Mouse (Mus musculus): ENCODE data around the gene Inpp5a.
"Not testable (repeated sequence)": the region's sequence is repeated elsewhere in the genome, so short reads cannot be mapped to it uniquely, and the experiment has no call there.

Inpp5a gene

DNA sequence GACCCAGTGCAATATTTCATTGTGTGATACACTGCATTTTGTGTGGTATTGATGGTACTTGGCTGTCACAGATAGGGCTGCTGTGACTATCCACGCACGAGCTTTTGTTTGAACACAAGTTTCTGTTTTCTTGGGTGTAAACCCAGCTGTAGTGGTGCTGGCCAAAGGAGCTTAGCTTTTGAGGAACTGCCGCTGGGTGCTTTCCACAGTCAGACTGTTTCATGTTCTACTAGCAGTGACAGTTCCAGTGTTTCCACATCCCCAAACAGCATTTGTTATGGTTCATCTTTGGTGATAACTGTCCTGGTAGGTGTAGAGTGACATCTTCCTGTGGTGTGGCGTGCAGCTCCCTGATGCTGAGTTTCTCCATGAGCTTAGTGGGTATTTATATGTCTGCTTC is 13.8 kb downstream of the Inpp5a start:
- DNase-seq, result no peak

DNA sequence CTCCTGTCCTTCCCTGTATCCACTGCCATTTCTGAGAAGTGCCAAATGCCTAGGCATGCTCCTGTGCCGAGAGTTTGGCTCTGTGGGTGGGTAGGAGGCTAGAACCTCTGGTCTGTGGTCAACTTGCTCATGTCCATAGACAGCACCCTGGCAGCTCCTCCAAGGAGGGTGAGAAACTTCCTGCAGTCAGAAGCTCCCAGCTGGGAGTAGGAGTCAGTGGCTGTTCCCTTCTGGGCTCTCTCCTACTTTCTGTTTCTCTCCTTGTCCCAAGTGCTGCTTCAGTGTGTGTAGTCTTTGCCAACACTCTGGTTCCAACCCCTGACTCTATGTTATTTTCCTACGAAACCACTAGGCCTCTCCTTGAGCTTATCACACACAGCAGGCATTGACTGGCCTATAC is 17.7 kb downstream of the Inpp5a start:
- DNase-seq, result no peak

DNA sequence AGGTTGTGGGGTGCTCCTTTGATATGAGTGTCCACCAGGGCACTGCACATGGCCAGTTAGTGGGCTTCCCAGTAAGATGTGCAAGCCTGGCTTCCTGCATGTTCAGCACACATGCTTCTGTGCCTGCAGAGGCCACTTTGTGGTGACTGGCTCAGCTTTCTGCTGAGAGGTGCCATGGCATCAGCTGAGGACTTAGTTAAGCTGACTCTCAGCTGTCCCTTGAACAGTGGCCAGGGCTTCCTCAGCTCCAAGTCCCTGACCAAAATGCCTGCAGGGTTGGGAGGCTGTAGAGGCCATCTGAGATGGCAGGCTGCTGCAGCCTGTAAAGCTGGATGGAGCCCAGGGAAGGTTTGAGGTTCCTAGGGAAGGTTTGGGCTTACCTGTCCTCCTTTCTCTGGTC is 19.1 kb downstream of the Inpp5a start:
- DNase-seq, result no peak

DNA sequence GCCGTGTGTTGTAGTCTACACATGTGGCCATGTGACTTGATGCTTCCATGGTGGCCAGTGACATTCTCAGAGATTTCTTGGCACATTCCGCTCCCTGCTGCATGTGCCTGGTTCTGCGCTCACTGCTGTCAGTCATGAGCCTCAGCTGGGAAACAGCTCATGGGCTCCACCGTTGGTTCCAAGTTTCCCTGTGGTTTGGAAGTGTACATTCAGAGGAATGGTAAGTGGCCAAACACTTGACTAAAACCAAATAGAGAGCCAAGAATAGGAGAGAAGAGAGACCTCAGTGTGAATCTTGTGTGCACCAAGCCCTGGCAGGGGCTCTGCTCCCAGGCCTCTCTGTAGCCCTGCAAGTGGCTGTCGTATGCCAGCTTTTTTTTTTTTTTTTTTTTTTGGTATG is 21.0 kb downstream of the Inpp5a start:
- no peak for DNase-seq

DNA sequence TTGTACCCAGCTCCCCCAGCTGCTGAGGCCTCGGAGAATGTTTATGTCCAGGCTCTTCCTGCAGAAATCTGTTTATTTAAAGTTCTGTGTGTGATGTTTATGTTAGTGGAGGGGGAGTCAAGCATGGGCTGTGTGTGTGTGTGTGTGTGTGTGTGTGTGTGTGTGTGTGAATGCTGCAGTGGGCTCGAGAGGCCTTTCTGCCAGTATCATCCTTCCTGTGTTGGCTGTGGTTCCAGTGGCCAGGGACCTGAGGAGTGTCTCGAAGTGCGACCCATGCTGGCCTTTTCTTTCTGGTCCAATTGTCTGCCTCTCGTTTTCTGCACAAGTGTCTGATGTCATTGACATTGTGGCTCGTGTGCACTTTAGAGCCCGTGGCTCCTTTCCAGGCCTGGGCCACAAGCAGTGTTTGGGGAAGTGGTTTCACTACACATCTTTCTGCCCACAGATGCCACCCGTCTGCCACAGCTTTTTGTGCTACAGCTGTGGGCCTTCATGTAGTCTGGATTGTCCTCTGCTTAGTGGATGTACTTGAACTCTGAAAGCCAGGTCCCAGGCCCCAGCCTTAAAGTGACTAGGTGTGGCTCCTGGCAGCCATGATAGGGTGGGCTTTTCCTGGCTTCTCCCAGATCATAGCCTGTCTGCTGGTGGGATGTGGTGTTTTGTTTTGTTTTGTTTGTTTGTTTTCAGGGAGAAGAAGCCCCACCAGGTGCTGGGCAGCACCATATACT is 23.5 kb downstream of the Inpp5a start:
- DNase-seq, result no peak

DNA sequence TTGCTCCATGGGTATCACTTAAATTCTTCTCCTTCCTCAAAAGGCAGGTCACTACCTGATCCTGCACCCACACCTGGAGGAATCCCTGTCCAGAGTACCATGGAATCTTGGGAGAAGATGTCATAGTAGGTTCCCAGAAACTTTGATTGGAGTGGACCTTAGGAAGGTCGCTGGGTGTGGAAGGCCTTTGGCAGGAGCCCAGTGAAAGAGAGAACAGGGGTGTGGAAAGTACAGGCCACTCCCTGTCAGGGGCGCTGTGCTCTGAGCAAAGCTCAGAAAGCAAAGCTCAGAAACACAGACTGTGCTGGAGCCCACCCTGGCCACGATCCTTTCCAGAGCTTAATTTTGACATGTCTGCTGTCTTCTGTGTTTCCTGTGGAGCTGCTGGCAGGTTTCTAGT is 24.5 kb downstream of the Inpp5a start:
- DNase-seq, result no peak

DNA sequence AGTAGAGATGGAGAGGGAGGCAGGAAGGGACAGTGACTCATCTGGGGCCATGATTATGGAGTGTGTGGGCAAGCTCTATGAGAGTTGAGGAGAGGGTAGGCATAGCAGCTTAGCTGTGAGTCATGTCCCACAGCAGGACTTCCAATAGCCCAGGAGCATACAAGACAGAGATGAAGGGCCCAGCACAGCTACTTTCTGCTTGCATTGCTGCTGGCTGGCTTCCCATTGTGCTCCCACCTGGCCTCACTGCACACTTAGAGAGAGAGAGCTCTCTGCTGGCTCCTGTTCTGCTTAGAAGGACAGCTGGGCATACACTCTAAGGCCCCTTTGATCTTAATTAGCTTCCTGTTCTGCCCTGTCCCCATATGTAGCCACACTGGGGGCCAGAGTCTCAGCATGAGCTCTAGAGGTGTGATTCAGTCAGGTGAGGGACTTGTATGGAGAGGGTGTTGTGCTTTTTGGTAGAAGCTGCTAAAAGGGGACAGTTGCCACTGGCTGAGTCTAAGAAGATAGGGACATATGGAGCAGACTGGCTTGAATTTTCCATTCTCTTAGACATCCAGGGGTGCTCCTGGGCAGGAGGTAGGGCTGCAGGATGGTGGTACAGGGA is 26.8 kb downstream of the Inpp5a start:
- DNase-seq, result peak; percentile 62

DNA sequence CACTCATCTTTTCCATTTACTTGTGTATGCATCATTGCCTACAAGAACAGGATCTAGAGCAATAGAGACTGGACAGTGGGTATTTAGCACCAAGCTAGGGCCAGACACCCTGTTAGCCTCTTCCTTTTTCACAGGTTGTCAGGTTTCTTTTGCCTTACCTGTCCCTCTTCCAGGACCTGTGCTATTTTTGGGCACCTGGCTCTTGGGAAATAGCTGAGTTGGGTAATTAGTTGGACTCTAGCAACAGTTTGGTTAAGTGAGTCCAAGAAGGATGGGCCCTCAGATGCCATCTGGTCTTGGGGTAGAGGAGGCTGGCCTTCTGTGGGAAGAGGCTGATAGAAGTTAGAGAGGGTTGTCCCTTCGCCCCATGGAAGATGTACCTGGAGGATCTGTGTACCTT is 29.5 kb downstream of the Inpp5a start:
- no peak for DNase-seq

DNA sequence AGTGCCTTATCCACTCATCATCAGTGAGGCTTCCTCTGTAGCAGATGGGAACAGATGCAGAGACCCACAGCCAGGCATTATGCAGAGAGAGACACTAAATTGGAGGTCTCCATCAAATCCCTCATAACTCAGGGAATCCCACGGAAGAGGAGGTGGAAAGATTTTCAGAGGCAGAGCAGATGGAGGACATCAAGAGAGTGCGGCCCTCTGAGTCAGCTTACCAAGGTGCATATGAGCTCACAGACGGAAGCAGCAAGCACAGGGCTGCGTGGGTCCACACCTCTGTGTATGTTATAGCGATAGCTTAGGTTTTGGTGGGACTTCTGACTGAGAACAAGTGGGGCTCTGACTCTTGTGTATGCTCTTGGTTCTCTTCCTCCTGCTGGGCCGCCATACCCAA is 33.9 kb downstream of the Inpp5a start:
- DNase-seq, result peak; percentile 67

DNA sequence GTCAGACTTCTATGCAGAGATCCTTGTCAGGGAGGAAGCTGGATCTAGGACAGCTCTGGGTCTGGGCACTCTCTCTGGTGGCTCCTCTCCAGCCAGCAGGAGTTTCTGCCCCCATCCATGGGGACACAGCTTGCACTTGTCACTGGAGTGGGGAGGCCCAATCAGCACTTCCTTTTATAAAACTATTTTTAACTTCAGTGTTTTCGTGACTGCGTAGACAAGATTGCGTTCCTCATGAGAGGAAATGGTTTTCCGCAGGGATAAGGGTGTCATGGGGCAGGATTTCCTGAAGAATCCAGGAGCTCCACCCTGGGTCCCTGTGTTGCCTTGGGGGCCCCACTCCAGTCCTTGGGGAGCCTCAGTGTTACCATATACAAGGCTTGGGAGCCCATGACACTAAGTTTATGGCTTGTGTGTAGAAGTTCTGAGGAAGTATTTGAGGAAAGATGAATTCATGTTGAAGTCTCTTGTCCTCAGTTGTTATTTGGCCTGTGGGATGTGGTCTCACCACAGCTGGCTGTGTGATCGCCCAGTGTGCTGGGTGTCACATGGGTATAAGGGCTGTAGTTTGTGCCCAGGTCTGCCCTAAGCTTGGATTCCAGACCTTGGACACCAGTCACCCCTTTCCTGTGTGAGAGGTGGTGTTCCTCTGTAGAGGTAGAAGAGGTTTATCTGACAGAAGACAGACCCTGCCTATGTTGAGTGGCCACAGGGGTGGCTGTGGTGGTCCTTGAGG is 45.4 kb downstream of the Inpp5a start:
- DNase-seq, result no peak

DNA sequence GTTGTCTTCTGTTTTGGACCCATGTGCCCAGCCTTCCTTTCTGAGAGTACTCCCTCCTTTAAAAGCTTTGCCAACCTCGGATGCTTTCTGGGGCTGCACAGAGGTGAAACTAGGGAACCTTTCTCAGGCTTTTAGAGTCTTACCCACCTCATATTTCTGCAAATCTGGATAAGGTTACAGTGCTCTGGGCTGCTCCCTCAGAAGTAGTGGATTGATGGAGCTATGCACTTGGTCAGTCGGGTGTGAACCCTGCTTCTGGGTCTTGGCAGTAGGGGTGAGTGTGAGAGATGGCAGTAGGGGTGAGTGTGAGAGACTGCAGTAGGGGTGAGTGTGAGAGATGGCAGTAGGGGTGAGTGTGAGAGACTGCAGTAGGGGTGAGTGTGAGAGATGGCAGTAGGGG is 46.0 kb downstream of the Inpp5a start:
- DNase-seq, result not testable (repeated sequence)

DNA sequence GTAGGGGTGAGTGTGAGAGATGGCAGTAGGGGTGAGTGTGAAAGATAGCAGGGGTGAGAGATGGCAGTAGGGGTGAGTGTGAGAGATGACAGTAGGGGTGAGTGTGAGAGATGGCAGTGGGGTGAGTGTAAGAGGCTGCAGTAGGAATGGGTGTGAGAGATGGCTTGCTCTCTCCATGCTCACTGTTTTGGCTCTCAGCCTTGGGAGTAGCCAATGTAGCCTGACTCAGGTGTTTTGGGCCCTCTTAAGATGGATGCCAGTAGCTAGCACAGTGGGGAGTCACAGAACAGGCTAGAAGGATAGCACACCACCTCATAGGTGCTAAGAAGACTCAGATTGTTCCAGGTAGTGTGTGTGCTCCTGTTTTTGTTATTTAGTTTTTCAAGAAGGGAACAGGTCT is 46.8 kb downstream of the Inpp5a start:
- DNase-seq, result no peak

DNA sequence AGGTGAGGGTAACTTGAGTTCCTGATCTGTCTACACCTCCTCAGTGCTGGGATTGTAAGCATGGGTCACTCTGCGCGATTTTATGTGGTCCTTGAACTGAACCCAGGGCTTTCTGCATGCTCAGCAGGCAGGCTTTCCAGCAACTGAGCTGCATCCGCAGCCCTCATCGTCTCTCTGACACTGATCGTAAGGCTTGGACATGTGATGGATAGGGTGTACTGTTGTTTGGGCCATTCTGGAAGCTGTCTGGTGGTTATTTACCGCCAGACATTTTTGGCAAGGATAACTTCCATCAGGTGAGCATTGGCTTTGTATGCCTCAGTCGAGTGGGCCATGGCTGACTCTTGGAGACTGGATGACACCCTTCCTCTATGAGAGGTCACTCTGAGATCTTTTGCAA is 48.0 kb downstream of the Inpp5a start:
- DNase-seq, result no peak

DNA sequence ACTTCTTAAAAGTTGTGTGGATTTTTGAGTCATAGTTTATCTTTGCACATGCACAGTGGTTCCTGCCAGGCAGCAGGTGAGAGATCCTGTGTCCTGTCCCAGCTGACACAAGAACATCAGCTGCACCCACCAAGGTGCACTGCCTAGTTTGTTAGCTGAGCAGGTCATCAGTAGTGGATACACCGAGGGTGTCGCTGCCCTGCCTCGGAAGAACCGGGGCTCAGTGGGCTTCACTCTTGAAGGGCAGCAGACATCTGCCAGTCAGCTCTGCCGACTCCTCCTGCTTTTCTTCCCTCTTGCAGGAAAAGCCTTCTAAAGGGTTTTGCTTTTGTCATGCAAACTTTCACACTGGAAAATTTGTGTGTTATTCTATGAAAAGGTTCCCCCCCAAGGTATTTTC is 48.6 kb downstream of the Inpp5a start:
- no peak for DNase-seq

DNA sequence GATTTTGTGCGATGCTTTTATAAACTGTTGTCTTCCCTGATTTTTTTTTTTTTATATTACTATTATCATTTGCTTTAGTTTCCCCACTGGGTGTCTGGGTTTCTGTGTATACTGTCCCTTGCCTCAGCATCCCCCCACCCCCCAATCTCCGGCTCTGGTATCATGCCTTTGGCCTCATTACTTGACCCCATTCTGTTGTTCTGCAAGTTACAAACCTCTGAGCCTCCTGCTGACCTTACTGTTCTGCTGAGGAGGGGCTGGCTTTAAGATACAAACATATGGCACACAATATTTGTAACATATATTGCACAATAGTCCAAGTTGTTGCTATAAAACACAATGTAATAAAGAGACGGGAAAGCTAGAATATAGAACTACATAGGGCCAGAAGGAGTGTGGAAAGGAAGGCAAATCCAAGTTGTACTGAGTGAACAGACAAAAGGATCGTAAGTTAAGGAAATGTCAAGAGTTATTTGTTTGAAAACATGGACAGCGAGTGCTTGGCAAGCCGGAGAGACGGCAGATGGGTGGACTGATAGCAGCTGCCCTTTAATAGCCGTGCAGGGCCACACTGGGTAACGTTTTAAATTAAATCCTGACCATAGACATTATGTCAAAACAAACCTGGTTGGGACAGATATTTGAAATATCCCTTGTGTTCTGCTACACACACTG is 49.2 kb downstream of the Inpp5a start:
- no peak for DNase-seq

DNA sequence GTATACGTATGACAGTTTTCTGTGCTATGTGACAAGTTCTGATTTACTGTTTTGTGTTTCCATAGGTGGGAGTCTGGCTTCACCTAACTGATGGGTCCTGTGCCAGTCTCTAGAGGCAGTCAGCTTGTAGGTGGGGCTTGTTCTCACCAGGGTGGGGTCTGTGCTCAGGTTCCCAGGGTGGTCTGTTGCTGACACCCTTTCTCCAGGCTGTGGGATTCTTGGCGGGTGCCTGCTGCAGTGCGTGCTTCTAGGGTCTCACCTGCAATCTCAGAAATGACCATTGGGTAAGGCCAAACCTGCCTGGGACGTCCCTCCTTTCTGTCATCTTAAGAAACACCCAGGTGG is 49.7 kb downstream of the Inpp5a start:
- no peak for DNase-seq

DNA sequence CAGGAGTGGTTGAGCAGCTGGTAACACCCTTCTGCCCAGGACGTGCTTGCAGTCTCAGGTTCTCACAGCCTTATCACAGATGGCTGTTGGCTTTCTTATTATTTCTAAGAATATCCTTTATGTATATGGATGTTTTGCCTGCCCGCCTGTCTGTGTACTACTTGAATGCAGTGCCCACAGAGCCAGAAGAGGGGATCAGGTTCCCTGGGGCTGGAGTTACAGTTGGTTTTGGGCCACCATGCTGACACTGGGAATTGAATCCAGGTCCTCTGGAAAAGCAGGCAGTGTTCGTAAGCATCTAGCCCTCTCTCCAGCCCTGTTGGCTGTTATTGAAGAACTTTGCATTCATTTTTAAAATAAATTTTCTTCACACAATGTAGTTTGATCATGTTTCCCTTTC is 50.1 kb downstream of the Inpp5a start:
- no peak for DNase-seq

DNA sequence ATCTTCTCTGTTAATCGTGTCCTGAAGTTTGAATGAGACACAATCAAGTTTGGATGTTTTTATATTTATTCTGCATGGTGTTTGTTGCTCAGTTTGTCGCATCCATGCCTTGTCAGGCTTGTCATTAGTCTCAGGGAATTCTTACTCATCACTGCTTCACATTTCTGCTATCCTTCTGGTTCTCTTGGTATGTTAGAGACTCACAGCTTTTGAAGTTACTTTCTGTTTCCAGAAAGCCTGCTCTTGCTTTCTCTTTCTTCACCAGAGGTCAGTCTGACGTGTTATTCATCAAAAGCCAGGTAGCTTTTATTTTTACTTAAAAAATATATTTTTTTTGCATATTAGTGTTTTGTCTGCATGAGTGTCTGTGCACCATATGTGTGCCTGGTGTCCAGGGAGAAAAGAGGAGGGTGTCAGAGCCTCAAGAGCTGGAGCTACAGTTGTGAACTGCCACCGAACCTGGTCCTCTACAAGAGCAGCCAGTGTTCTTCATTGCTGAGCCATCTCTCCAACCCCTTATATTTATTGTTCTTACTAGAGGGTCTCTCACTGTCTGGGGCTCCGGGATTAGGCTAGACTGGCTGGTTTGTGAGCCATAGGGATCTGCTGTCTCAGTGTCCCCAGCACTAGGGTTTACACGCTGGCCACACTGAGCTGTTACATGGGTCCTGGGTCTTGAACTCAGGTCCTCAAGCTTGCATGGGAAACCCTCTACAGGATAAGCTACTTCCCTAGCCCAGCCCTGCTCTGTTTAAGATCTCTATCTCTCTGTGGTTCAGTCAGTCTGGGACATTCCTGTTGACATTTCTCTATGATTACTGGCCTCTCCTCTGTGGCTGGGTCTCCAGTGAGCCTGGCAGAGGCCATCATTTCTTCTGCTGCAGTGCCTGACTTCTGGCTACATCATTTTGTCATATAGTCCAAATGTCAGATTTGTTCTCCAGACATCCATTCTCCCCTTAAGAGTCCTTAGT is 51.3 kb downstream of the Inpp5a start:
- no peak for DNase-seq

DNA sequence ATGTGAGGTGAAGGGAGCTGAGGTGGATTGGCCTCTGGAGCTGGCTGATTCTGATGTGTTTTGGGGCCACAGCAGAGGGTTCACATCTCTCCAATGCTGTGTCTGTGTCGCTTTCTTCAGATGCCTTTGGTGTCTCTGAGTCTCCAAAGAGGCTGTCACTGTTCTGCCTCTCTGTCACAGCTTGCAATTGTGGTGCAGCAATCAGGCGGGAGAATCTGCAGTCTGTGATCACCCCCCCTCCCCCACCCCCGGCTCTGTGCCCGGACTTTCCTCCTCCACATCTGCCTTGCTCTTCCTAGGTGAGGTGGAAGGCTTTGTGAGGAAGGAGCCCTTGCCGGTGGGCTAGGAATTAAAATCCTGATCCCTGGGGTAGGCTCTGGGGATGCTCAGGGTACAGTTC is 52.1 kb downstream of the Inpp5a start:
- no peak for DNase-seq

DNA sequence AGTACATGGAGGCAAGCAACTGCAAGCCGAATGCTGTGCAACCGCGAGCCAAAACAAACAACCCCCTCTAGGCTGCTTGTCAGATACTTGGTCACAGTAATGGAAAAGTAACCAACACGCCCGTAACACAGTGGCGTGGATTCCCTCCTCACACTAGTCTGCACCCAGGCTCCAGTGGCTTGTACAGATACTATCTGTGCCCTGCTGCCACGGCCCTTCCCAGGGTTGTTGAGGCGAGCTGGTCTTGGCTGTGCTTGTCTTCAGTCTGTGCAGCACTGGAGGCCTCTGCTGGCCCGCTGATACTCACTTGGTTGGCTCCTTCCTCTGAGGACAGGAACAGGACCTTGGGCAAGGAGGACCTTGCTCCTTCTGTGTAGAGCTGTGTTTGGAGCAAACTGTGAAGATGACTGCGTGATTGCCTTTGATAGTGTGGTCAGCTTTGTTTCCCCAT is 52.9 kb downstream of the Inpp5a start:
- DNase-seq, result no peak

DNA sequence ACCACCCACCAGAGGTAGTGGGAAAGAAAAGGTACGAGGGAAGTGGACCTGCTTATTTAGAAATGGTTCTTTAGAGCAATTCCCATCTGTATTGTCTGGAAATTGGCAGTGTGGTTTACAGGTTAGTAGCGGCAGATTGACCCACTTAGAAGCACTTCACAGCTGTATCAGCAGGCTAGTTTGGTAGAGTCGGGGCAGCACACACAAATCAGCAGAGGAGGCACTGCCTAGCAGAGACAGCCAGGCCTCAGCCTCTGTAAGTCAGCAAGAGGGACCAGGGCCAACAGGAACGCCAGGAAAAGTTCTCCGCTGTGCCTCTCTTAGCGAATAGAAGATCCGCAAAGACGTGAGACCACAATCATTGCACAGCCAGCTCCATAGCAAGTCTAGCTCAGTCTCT is 56.7 kb downstream of the Inpp5a start:
- DNase-seq, result no peak

DNA sequence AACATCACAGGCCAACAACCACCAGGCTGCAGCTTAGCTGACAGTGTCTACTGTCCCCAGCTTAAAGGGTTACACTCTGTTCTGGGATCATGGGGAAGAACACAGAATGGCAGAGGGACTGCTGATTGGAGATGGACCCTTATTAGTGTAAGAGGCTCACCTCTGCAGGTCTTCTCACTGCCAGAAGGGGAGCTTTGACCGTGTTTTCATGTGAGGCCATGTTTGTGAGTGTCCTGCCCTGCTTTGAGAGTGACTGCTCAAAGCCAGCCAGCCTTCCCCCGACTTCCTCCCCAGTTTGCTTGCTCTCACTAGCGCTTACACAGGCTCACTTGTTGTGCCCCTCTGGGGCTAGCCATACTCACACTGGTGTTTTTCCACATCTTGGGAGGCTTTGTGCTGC is 58.5 kb downstream of the Inpp5a start:
- no peak for DNase-seq

Data from right cerebral cortex, adult 18-20 months (tissue).